Mouse (Mus musculus): ENCODE measurements at regions not wholly inside any gene's neighbourhood (a gene's known extent, or its start where the extent isn't known, plus 50 kb on each side); places are given as distances from the start of the nearest gene placed in this dataset.

DNA sequence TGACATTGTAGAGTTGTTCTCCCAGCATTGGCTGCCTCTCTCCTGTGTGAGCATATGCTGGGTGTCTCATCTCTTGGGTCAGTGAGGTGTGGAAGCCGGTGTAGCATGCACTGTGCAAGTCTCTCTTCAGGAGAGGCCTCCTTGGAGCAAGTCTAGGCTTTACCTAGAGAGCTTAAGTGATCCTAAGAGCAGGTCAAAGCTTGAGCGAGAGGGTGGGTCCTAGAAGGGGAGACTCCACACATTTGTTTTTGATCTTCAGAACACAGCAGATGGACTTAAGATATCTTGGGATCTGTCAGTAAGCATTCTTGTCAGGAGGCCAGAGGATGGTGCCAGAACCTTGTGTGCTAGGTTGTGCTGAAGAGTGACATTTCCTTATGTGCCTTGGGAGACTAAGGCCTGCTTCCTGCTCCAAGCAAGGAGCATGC, 136.4 kb downstream of the Tmx1 start:
- Histone ChIP-seq H3K4me2 (ENCODE audit: low read depth, low read length) (no peak overlapping the region), H3K27ac (ENCODE audit: low read depth) (no peak overlapping the region), H3K4me1 (ENCODE audit: control insufficient read depth, insufficient read depth) (peaks cover 8% of the 10 kb centered on the region), H3K36me3 (replicated peaks; ENCODE audit: control insufficient read depth, insufficient read depth, low read length) (no peaks in the 10 kb centered on the region), H3K9me3 (replicated peaks; ENCODE audit: control insufficient read depth, low read length) (no peaks in the 10 kb centered on the region), H3K9ac (replicated peaks; ENCODE audit: low read depth, low read length) (no peak overlapping the region), H3K27me3 (ENCODE audit: control insufficient read depth, insufficient read depth, low read length) (no peaks in the 10 kb centered on the region), H3K4me3 (ENCODE audit: low read depth, low read length) (no peak overlapping the region)
- no peak for ATAC-seq (ENCODE audit: insufficient read depth, low read depth)
- no peak for DNase-seq (ENCODE audit: low spot score)
- WGBS: 85% methylated on average over 2 of the region's 2 CpGs
- TF ChIP-seq EP300 (IDR thresholded peaks at IDR 0.05; ENCODE audit: low read depth): no peak
- TF ChIP-seq CTCF (IDR thresholded peaks at IDR 0.05; ENCODE audit: low read depth): no peak

DNA sequence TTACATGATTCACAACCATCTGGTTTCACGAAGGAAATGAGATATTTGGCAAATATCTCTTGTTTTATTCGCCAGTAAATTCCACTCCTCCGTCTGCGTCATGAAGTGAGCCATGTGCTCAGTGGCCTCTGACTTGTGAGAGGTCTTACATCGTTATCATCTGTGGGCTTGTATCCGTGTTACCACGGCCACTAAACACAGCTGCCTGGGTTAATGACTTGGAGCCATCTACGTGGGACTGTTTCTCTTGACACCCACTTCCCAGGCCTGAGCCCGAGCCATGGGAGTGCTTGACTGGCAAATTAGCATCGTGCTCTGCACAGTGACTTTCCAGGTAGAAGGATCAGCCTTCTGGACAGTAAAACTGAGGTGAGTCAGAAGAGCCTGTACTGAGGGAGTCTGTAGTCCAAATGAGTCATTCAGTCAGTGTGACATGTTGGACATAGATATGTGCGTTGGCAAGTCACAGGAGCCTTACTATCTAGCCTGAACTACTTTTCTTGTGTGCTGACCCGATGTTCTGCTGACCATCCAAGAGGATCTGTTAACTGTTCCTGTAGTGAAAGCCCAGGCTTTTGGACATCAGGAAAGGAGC, 137.7 kb downstream of the Tmx1 start:
- DNase-seq (ENCODE audit: low spot score) (no peak), ATAC-seq (ENCODE audit: insufficient read depth, low read depth) (no peak)
- Histone ChIP-seq H3K36me3 (replicated peaks; ENCODE audit: control insufficient read depth, insufficient read depth, low read length) (no peaks in the 10 kb centered on the region), H3K4me1 (ENCODE audit: control insufficient read depth, insufficient read depth) (peaks cover 8% of the 10 kb centered on the region), H3K9ac (replicated peaks; ENCODE audit: low read depth, low read length) (no peak overlapping the region), H3K4me2 (ENCODE audit: low read depth, low read length) (no peak overlapping the region), H3K27ac (ENCODE audit: low read depth) (no peak overlapping the region), H3K9me3 (replicated peaks; ENCODE audit: control insufficient read depth, low read length) (no peaks in the 10 kb centered on the region), H3K27me3 (ENCODE audit: control insufficient read depth, insufficient read depth, low read length) (no peaks in the 10 kb centered on the region), H3K4me3 (ENCODE audit: low read depth, low read length) (no peak overlapping the region)
- TF ChIP-seq CTCF (IDR thresholded peaks at IDR 0.05; ENCODE audit: low read depth): no peak
- no peak for TF ChIP-seq EP300 (IDR thresholded peaks at IDR 0.05; ENCODE audit: low read depth)
- 67% methylated on average over 12 of the region's 12 CpGs for WGBS

- Histone ChIP-seq H3K36me3 (replicated peaks; ENCODE audit: control insufficient read depth, insufficient read depth, low read length) (no peaks in the 10 kb centered on the region), H3K9me3 (replicated peaks; ENCODE audit: control insufficient read depth, low read length) (no peaks in the 10 kb centered on the region), H3K4me2 (ENCODE audit: low read depth, low read length) (no peak overlapping the region), H3K4me1 (ENCODE audit: control insufficient read depth, insufficient read depth) (no peaks in the 10 kb centered on the region), H3K4me3 (ENCODE audit: low read depth, low read length) (no peak overlapping the region), H3K27me3 (ENCODE audit: control insufficient read depth, insufficient read depth, low read length) (no peaks in the 10 kb centered on the region), H3K27ac (ENCODE audit: low read depth) (no peak overlapping the region), H3K9ac (replicated peaks; ENCODE audit: low read depth, low read length) (no peak overlapping the region)
- TF ChIP-seq CTCF (IDR thresholded peaks at IDR 0.05; ENCODE audit: low read depth) (no peak), EP300 (IDR thresholded peaks at IDR 0.05; ENCODE audit: low read depth) (no peak)
- 83% methylated on average over 4 of the region's 4 CpGs for WGBS
- no peak for ATAC-seq (ENCODE audit: insufficient read depth, low read depth)
- DNase-seq (ENCODE audit: low spot score): no peak
Measured at GRCm38 (mm10) chr12:70592821-70593220, 139.9 kb downstream of the Tmx1 start.

DNA sequence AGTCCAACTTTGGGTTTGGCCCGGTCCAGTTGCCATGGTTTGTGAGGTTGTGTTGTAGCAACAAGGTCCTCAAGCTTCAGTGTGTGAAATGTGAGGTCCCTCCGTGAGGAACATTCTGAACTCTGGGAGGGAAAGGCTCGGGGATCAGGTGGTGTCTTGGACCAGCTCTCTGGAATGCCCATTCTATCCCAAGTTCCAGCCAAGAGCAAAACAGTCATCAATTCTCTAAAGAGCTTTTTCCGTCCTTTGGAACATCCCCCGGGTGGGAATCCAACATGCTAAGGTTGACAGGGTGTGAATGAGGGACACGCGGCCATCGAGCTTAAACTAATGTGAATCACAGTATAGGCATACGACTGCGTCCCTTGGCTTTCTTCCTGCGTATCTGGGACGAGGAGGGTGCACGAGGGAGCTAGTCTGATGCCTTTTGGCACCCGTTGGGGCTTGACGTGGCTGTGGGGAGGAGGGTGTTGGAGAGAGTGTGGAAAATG, 145.4 kb downstream of the Tmx1 start:
- 75% methylated on average over 15 of the region's 15 CpGs for WGBS

DNA sequence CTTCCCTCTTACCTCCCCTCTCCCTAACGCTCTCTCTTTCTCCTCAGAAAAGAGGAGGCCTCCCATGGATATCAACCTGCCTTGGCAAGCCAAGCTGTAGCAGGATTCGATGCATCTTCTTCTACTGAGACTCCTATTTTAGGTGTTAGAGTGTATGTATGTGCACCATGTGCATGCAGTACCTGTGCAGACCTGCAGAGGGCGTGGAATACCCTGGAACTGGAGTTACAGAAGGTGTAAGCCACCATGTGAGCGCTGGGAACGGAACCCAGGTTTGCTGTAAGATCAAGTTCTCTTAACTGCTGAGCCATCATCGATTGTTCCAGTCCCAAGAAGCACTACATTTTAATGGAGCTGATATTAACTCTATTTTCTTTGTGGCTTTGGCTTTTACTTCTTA, 146.8 kb downstream of the Tmx1 start:
- no peaks in the 10 kb centered on the region for H3K36me3 ChIP-seq (replicated peaks; ENCODE audit: control insufficient read depth, insufficient read depth, low read length)
- DNase-seq (ENCODE audit: low spot score) (no peak), ATAC-seq (ENCODE audit: insufficient read depth, low read depth) (no peak)
- H3K9ac ChIP-seq (replicated peaks; ENCODE audit: low read depth, low read length): no peak overlapping the region
- H3K9me3 ChIP-seq (replicated peaks; ENCODE audit: control insufficient read depth, low read length): peaks cover 3% of the 10 kb centered on the region; the same call in 1 of the 2 replicates
- no peaks in the 10 kb centered on the region for H3K4me1 ChIP-seq (ENCODE audit: control insufficient read depth, insufficient read depth)
- TF ChIP-seq EP300 (IDR thresholded peaks at IDR 0.05; ENCODE audit: low read depth) (no peak), CTCF (IDR thresholded peaks at IDR 0.05; ENCODE audit: low read depth) (no peak)
- H3K4me2 ChIP-seq (ENCODE audit: low read depth, low read length): no peak overlapping the region
- no peaks in the 10 kb centered on the region for H3K27me3 ChIP-seq (ENCODE audit: control insufficient read depth, insufficient read depth, low read length)
- no peak overlapping the region for H3K4me3 ChIP-seq (ENCODE audit: low read depth, low read length)
- WGBS: 81% methylated on average over 6 of the region's 6 CpGs
- no peak overlapping the region for H3K27ac ChIP-seq (ENCODE audit: low read depth)

More for the DNA sequence above, 145.4 kb downstream of the Tmx1 start:
- Histone ChIP-seq H3K36me3 (replicated peaks; ENCODE audit: control insufficient read depth, insufficient read depth, low read length) (no peaks in the 10 kb centered on the region), H3K4me2 (ENCODE audit: low read depth, low read length) (no peak overlapping the region), H3K27me3 (ENCODE audit: control insufficient read depth, insufficient read depth, low read length) (no peaks in the 10 kb centered on the region), H3K9ac (replicated peaks; ENCODE audit: low read depth, low read length) (no peak overlapping the region), H3K4me3 (ENCODE audit: low read depth, low read length) (no peak overlapping the region), H3K27ac (ENCODE audit: low read depth) (no peak overlapping the region), H3K9me3 (replicated peaks; ENCODE audit: control insufficient read depth, low read length) (peaks cover 3% of the 10 kb centered on the region; the same call in 1 of the 2 replicates), H3K4me1 (ENCODE audit: control insufficient read depth, insufficient read depth) (no peaks in the 10 kb centered on the region)
- DNase-seq (ENCODE audit: low spot score) (no peak), ATAC-seq (ENCODE audit: insufficient read depth, low read depth) (peak; percentile 64)
- TF ChIP-seq CTCF (IDR thresholded peaks at IDR 0.05; ENCODE audit: low read depth): no peak
- TF ChIP-seq EP300 (IDR thresholded peaks at IDR 0.05; ENCODE audit: low read depth): no peak

DNA sequence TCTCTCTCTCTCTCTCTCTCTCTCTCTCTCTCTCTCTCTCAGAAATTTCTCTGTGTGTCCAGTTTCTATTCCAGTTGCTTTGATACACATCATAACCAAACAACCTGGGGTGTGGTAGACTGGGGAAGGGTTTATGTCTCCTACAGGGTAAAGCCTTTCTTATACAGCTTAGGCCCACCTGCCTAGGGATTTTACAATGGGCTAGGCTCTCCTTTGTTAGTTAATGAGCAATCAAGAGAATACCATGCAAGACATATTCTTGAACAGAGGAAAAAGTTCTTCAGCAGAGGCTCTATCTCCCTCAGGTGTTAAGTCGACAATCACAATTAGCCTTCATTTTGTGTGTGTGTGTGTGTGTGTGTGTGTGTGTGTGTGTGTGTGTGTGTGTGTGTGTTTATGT, 151.0 kb downstream of the Tmx1 start:
- 95% methylated on average over 1 of the region's 1 CpGs for WGBS
- Histone ChIP-seq H3K4me3 (ENCODE audit: low read depth, low read length) (no peak overlapping the region), H3K4me1 (ENCODE audit: control insufficient read depth, insufficient read depth) (no peaks in the 10 kb centered on the region), H3K9me3 (replicated peaks; ENCODE audit: control insufficient read depth, low read length) (peaks cover 3% of the 10 kb centered on the region; the same call in 1 of the 2 replicates), H3K27me3 (ENCODE audit: control insufficient read depth, insufficient read depth, low read length) (no peaks in the 10 kb centered on the region), H3K36me3 (replicated peaks; ENCODE audit: control insufficient read depth, insufficient read depth, low read length) (no peaks in the 10 kb centered on the region), H3K27ac (ENCODE audit: low read depth) (no peak overlapping the region), H3K9ac (replicated peaks; ENCODE audit: low read depth, low read length) (no peak overlapping the region), H3K4me2 (ENCODE audit: low read depth, low read length) (no peak overlapping the region)
- ATAC-seq (ENCODE audit: insufficient read depth, low read depth) (no peak), DNase-seq (ENCODE audit: low spot score) (no peak)
- no peak for TF ChIP-seq EP300 (IDR thresholded peaks at IDR 0.05; ENCODE audit: low read depth)
- TF ChIP-seq CTCF (IDR thresholded peaks at IDR 0.05; ENCODE audit: low read depth): no peak
